9 mouse cellular contexts compared by ENCODE assay signal in the genomic region with DNA sequence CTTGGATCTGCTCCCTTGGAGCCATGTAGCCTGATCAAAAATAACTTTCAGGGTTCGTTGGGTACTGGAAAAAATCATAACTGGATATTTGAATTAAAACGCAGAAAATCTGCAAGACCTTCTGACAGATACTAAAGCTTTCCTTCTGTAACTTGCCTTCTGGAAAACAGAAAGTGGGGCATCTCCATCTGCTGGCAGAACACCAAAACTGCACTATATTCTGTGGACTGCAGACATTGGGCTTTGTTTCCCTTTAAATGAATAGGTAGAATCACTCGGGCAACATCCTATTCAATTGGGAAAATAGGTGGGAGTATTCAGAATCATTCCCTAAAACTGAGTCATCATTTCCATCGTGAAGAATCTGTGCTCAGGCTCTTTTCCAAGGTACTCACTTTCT.
DNase-seq lines count a peak whose midpoint lies in the region; ATAC-seq and TF ChIP-seq lines count a peak whose summit lies in the region.
"Had no signal": no experiment of that assay in that cellular context is flagged by ENCODE, and none has a peak within 500 bp of the region (broad histone marks: within the 10 kb centered on the region; RNA-seq: fewer than 3 reads in every experiment).

No protein-coding gene starts in this region.

- no peaks in the 10 kb centered on the region for H3K4me1 ChIP-seq in forebrain, postnatal 0 days (ENCODE audit: insufficient read depth)
- no peaks in the 10 kb centered on the region for H3K4me1 ChIP-seq in forebrain, embryonic 11.5 days (replicated peaks; ENCODE audit: control insufficient read depth, insufficient read depth, low read length)
- H3K4me1 ChIP-seq in hindbrain, embryonic 16.5 days (ENCODE audit: control insufficient read depth, insufficient read depth, low read depth, low read length) = no peaks in the 10 kb centered on the region

- TF ChIP-seq POLR2A in brain, embryonic 14.5 days (IDR thresholded peaks at IDR 0.05; ENCODE audit: borderline replicate concordance, extremely low read depth, insufficient read depth, insufficient read length, poor library complexity, severe bottlenecking) = no peak

- H3K4me3 ChIP-seq in forebrain, postnatal 0 days (ENCODE audit: low read depth, low read length) = no peak overlapping the region
- no peak overlapping the region for H3K4me3 ChIP-seq in forebrain, embryonic 11.5 days (ENCODE audit: low read depth, low read length)
- H3K4me3 ChIP-seq in hindbrain, embryonic 16.5 days (ENCODE audit: low read length) = no peak overlapping the region

- WGBS in forebrain, postnatal 0 days = 14% methylated on average over 4 of the region's 4 CpGs
- 17% methylated on average over 4 of the region's 4 CpGs for WGBS in forebrain, embryonic 11.5 days
- 12% methylated on average over 4 of the region's 4 CpGs for WGBS in hindbrain, embryonic 16.5 days

- H3K27ac ChIP-seq in forebrain, postnatal 0 days (ENCODE audit: low read depth, low read length) = no peak overlapping the region
- no peak overlapping the region for H3K27ac ChIP-seq in forebrain, embryonic 11.5 days (ENCODE audit: low read depth, low read length)
- H3K27ac ChIP-seq in hindbrain, embryonic 16.5 days (ENCODE audit: low read depth, low read length) = no peak overlapping the region

- DNase-seq in forebrain, postnatal 0 days = peak; percentile 61
- DNase-seq in forebrain, embryonic 11.5 days (ENCODE audit: low spot score) = no peak
- DNase-seq in 416B (ENCODE audit: low read depth) = peak; percentile 21
- DNase-seq in brain, embryonic 14.5 days (ENCODE audit: low read depth) = peak; percentile 80
- peak; percentile 16 for DNase-seq in lung, postnatal 10 days
- no peak for DNase-seq in heart, adult 11 months

- no peak for ATAC-seq in forebrain, postnatal 0 days
- ATAC-seq in forebrain, embryonic 11.5 days (replicated peaks; ENCODE audit: low FRiP score) = no peak
- peak; percentile 45; the same call in 1 of the 2 replicates for ATAC-seq in hindbrain, embryonic 16.5 days
- no peak for ATAC-seq in megakaryocyte, adult 5-6 weeks (ENCODE audit: poor library complexity, severe bottlenecking)

- no peaks in the 10 kb centered on the region for H3K27me3 ChIP-seq in forebrain, postnatal 0 days (ENCODE audit: insufficient read depth, low read length)
- no peaks in the 10 kb centered on the region for H3K27me3 ChIP-seq in forebrain, embryonic 11.5 days (ENCODE audit: control insufficient read depth, insufficient read depth, low read length)
- no peaks in the 10 kb centered on the region for H3K27me3 ChIP-seq in hindbrain, embryonic 16.5 days (replicated peaks; ENCODE audit: control insufficient read depth, insufficient read depth, low read length)

- no peak overlapping the region for H3K9ac ChIP-seq in forebrain, postnatal 0 days
- H3K9ac ChIP-seq in forebrain, embryonic 11.5 days (ENCODE audit: low read length) = no peak overlapping the region
- no peak overlapping the region for H3K9ac ChIP-seq in hindbrain, embryonic 16.5 days (ENCODE audit: low read depth, low read length)

- no peaks in the 10 kb centered on the region for H3K36me3 ChIP-seq in forebrain, postnatal 0 days (ENCODE audit: insufficient read depth)
- no peaks in the 10 kb centered on the region for H3K36me3 ChIP-seq in forebrain, embryonic 11.5 days (ENCODE audit: control insufficient read depth, insufficient read depth, low read length)
- no peaks in the 10 kb centered on the region for H3K36me3 ChIP-seq in hindbrain, embryonic 16.5 days (ENCODE audit: control insufficient read depth, insufficient read depth, low read length)
- H3K36me3 ChIP-seq: G1E had no signal

- TF ChIP-seq CTCF in forebrain, postnatal 0 days (IDR thresholded peaks at IDR 0.05; ENCODE audit: low read depth) = peak; percentile 66
- peak; percentile 59; the same call in 1 of the 2 replicates for TF ChIP-seq CTCF in brain, embryonic 14.5 days (IDR thresholded peaks at IDR 0.05; ENCODE audit: borderline replicate concordance, extremely low read depth, insufficient read depth, insufficient read length)

- H3K9me3 ChIP-seq in forebrain, postnatal 0 days (ENCODE audit: low read length) = no peaks in the 10 kb centered on the region
- H3K9me3 ChIP-seq in forebrain, embryonic 11.5 days (ENCODE audit: control insufficient read depth, low read length) = no peaks in the 10 kb centered on the region
- no peaks in the 10 kb centered on the region for H3K9me3 ChIP-seq in hindbrain, embryonic 16.5 days (ENCODE audit: control insufficient read depth, low read length)
- H3K9me3 ChIP-seq: G1E had no signal

- no peak overlapping the region for H3K4me2 ChIP-seq in forebrain, postnatal 0 days (ENCODE audit: low read depth)
- H3K4me2 ChIP-seq in forebrain, embryonic 11.5 days (ENCODE audit: low read depth, low read length, severe bottlenecking) = no peak overlapping the region
- no peak overlapping the region for H3K4me2 ChIP-seq in hindbrain, embryonic 16.5 days (ENCODE audit: low read length)

Comparison
In these comparisons a context has a peak if more than half of its experiments do, and no peak if none do; other contexts are left out.
1. DNase-seq: peak in forebrain, postnatal 0 days (single experiment), 416B (single experiment), brain, embryonic 14.5 days (single experiment) and lung, postnatal 10 days (single experiment); none in forebrain, embryonic 11.5 days (single experiment) and heart, adult 11 months (single experiment).